Mouse (Mus musculus) MEL (cell line): ENCODE data around the gene Rad51b. TPM values are rescaled to one million over a fixed set of nuclear protein-coding genes. Genes with fewer than 3 reads are reported as not detected.

Experiments used
- DNase-seq: peaks from one replicate; pipeline ENCODE4 v3.0.0; 2011; ENCODE audit warnings: low read depth, low spot score
- H3K27ac ChIP-seq: 2 replicates; pipeline ENCODE4 v1.5.1; 2012; ENCODE audit warnings: low read depth, mild to moderate bottlenecking, control low read depth, low read length, moderate library complexity; ENCODE audit not compliant: control insufficient read depth
- H3K27me3 ChIP-seq, 2 experiments: fragments of 150-350 bp in 1 of 2; sonication (generic) in 1 of 2; 2 replicates each; pipeline ENCODE4 v1.6.1; 2012; ENCODE audit warnings: low read length in 2 of 2, mild to moderate bottlenecking in 2 of 2, improper control_type of control experiment in 1 of 2, moderate library complexity in 1 of 2; ENCODE audit not compliant: insufficient read depth in 2 of 2, control insufficient read depth in 1 of 2
- H3K36me3 ChIP-seq, 2 experiments: 2 replicates each; pipeline ENCODE4 v1.6.1; 2012 to 2014; ENCODE audit warnings: low read length in 2 of 2, improper control_type of control experiment in 1 of 2, inconsistent platforms in 1 of 2, mild to moderate bottlenecking in 1 of 2; ENCODE audit not compliant: insufficient read depth in 2 of 2, control insufficient read depth in 1 of 2
- H3K4me1 ChIP-seq, 2 experiments: fragments of 150-350 bp in 1 of 2; sonication (generic) in 1 of 2; 2 replicates each; pipeline ENCODE4 v1.6.1; 2012; ENCODE audit warnings: low read length in 2 of 2, improper control_type of control experiment in 1 of 2, mild to moderate bottlenecking in 1 of 2; ENCODE audit not compliant: insufficient read depth in 2 of 2, control insufficient read depth in 1 of 2
- H3K4me3 ChIP-seq, 2 experiments: fragments of 150-350 bp in 1 of 2; sonication (generic) in 1 of 2; 2 replicates each; pipeline ENCODE4 v1.5.1; 2012; ENCODE audit warnings: low read depth in 2 of 2, low read length in 2 of 2, mild to moderate bottlenecking in 2 of 2, moderate library complexity in 2 of 2, control low read depth in 1 of 2, improper control_type of control experiment in 1 of 2; ENCODE audit not compliant: control insufficient read depth in 1 of 2, insufficient read depth in 1 of 2
- H3K79me2 ChIP-seq: 2 replicates; pipeline ENCODE4 v1.6.1; 2012; ENCODE audit warnings: mild to moderate bottlenecking, low read length, moderate library complexity; ENCODE audit not compliant: control insufficient read depth, poor library complexity, insufficient read depth
- H3K9ac ChIP-seq: 2 replicates; pipeline ENCODE4 v1.6.1; 2012; ENCODE audit warnings: low read depth, mild to moderate bottlenecking, control low read depth, low read length, moderate library complexity; ENCODE audit not compliant: control insufficient read depth, poor library complexity, severe bottlenecking
- H3K9me3 ChIP-seq: fragments of 150-350 bp; sonication (generic); replicated peaks from 2 replicates; pipeline ENCODE4 v1.6.1; 2012; ENCODE audit warnings: mild to moderate bottlenecking, low read length, improper control_type of control experiment, moderate library complexity; ENCODE audit not compliant: insufficient read depth
- CTCF ChIP-seq, 3 experiments: IDR thresholded peaks in 2 of 3; conservative IDR thresholded peaks in 1 of 3; 2 replicates each; pipeline ENCODE4 v1.5.1; 2011 to 2012; ENCODE audit warnings: low read length in 3 of 3, low read depth in 2 of 3, mild to moderate bottlenecking in 2 of 3, improper control_type of control experiment in 1 of 3, inconsistent platforms in 1 of 3, mixed read lengths in 1 of 3, moderate library complexity in 1 of 3; ENCODE audit not compliant: control insufficient read depth in 1 of 3, insufficient read depth in 1 of 3, poor library complexity in 1 of 3, severe bottlenecking in 1 of 3
- E2F4 ChIP-seq: IDR thresholded peaks from 2 replicates; pipeline ENCODE4 v1.6.1; 2011; ENCODE audit warnings: low read depth, low read length, improper control_type of control experiment, borderline replicate concordance
- EP300 ChIP-seq, 2 experiments: IDR thresholded peaks; 2 replicates each; pipeline ENCODE4 v1.6.1; 2011; ENCODE audit warnings: improper control_type of control experiment in 2 of 2, low read length in 2 of 2, low read depth in 1 of 2, mild to moderate bottlenecking in 1 of 2
- ETS1 ChIP-seq: IDR thresholded peaks from 2 replicates; pipeline ENCODE4 v1.6.1; 2012; ENCODE audit warnings: low read depth, mild to moderate bottlenecking, inconsistent platforms, low read length, improper control_type of control experiment, moderate library complexity
- GATA1 ChIP-seq: IDR thresholded peaks from 2 replicates; pipeline ENCODE4 v1.6.1; 2011; ENCODE audit warnings: low read depth, low read length, improper control_type of control experiment
- HCFC1 ChIP-seq: IDR thresholded peaks from 2 replicates; pipeline ENCODE4 v1.6.1; 2012; ENCODE audit warnings: low read depth, mild to moderate bottlenecking, inconsistent platforms, low read length, improper control_type of control experiment, moderate library complexity
- KAT2A ChIP-seq: conservative IDR thresholded peaks from 2 replicates; pipeline ENCODE4 v1.6.1; 2012; ENCODE audit warnings: low read depth, low read length, improper control_type of control experiment, inconsistent platforms
- MAX ChIP-seq: IDR thresholded peaks from 2 replicates; pipeline ENCODE4 v1.6.1; 2011; ENCODE audit warnings: low read length, improper control_type of control experiment
- MYB ChIP-seq: IDR thresholded peaks from 2 replicates; pipeline ENCODE4 v1.6.1; 2011; ENCODE audit warnings: mild to moderate bottlenecking, low read depth, low read length, improper control_type of control experiment
- POLR2A ChIP-seq, 2 experiments: IDR thresholded peaks; 2 replicates each; pipeline ENCODE4 v1.6.1; 2011 to 2012; ENCODE audit warnings: low read length in 2 of 2, mild to moderate bottlenecking in 2 of 2, control low read depth in 1 of 2, improper control_type of control experiment in 1 of 2, low read depth in 1 of 2, moderate library complexity in 1 of 2; ENCODE audit not compliant: control insufficient read depth in 1 of 2, insufficient read depth in 1 of 2, poor library complexity in 1 of 2
- POLR2AphosphoS5 ChIP-seq: IDR thresholded peaks from 2 replicates; pipeline ENCODE4 v1.6.1; 2012; ENCODE audit warnings: low read depth, borderline replicate concordance, mild to moderate bottlenecking, inconsistent platforms, low read length, moderate library complexity, mixed read lengths
- RCOR1 ChIP-seq: IDR thresholded peaks from 2 replicates; pipeline ENCODE4 v1.6.1; 2012; ENCODE audit warnings: low read depth, mild to moderate bottlenecking, inconsistent platforms, low read length, improper control_type of control experiment
- SIN3A ChIP-seq: IDR thresholded peaks from 2 replicates; pipeline ENCODE4 v1.6.1; 2012; ENCODE audit warnings: low read length, improper control_type of control experiment, inconsistent platforms
- TCF12 ChIP-seq: IDR thresholded peaks from 2 replicates; pipeline ENCODE4 v1.6.1; 2014; ENCODE audit warnings: low read depth, mild to moderate bottlenecking, inconsistent platforms, low read length, improper control_type of control experiment, moderate library complexity
- USF1 ChIP-seq: IDR thresholded peaks from 2 replicates; pipeline ENCODE4 v1.6.1; 2014; ENCODE audit warnings: low read depth, mild to moderate bottlenecking, inconsistent platforms, low read length, improper control_type of control experiment, moderate library complexity
- USF2 ChIP-seq, 2 experiments: IDR thresholded peaks; 2 replicates each; pipeline ENCODE4 v1.6.1; 2011 to 2012; ENCODE audit warnings: improper control_type of control experiment in 2 of 2, low read length in 2 of 2, borderline replicate concordance in 1 of 2, inconsistent platforms in 1 of 2, low read depth in 1 of 2, mild to moderate bottlenecking in 1 of 2; ENCODE audit not compliant: insufficient read depth in 1 of 2
- ZKSCAN1 ChIP-seq: IDR thresholded peaks from 2 replicates; pipeline ENCODE4 v1.6.1; 2012; ENCODE audit warnings: low read depth, mild to moderate bottlenecking, inconsistent platforms, low read length, improper control_type of control experiment, moderate library complexity
- ZNF384 ChIP-seq: IDR thresholded peaks from 2 replicates; pipeline ENCODE4 v1.6.1; 2012; ENCODE audit warnings: low read depth, mild to moderate bottlenecking, inconsistent platforms, low read length, improper control_type of control experiment
- polyA plus RNA-seq, 2 experiments: library from polyadenylated mRNA; stranded (reverse) in 1 of 2; unstranded in 1 of 2; fragments of >175 nt in 1 of 2; fragments of >200 nt in 1 of 2; gene quantifications; 2 replicates each; pipeline versions ENCODE4 v1.2.1 to v1.2.4; 2012; ENCODE audit warnings: low replicate concordance in 2 of 2, low read depth in 1 of 2; ENCODE audit not compliant: insufficient read length in 2 of 2, insufficient read depth in 1 of 2, missing spikeins in 1 of 2
- total RNA-seq: library from RNA; depleted of rRNA; stranded (reverse); fragments of 300-350 nt; gene quantifications from 2 replicates; pipeline ENCODE4 v1.2.3, GENCODE M21; 2012

Gene Rad51b
- total and polyA plus RNA-seq, 3 experiments, result 3.6 to 5.7 TPM; not detected in 1

DNA sequence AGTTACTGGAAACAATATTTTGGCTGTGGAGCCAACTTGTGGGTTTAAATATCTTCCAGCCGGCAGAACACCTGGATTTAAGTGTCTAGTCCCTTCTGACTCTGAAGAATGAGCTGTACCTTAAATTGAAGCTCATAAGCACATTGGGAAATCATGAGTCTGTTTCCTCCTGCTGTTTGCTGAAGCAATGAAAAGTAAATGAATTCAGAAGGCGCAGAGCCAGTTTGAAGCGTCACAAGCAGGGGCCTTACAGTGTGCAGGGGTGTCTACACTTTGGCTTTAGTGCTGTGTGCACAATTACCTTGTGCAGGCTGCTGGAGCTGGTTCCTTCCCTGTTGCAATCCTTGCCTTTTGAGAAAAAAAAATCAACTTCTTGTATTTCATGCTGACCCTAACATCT, 305.6 kb downstream of the Rad51b start:
- TF ChIP-seq USF2 (IDR thresholded peaks at IDR 0.05; ENCODE audit: borderline replicate concordance in 1 of 2, insufficient read depth in 1 of 2, low read depth in 1 of 2, low read length in 2 of 2) (no peak), POLR2A (IDR thresholded peaks at IDR 0.05; ENCODE audit: control insufficient read depth in 1 of 2, insufficient read depth in 1 of 2, low read depth in 1 of 2, low read length in 2 of 2, poor library complexity in 1 of 2) (no peak), POLR2AphosphoS5 (no peak), E2F4 (no peak), HCFC1 (no peak), ZNF384 (no peak)
- no peak for DNase-seq
- Histone ChIP-seq H3K27me3 (no peaks in the 10 kb centered on the region), H3K9ac (no peak overlapping the region), H3K4me1 (peaks cover 2 to 13% of the 10 kb centered on the region in 2 experiments; a peak in 3 of 4 replicates), H3K4me3 (no peak overlapping the region), H3K9me3 (no peaks in the 10 kb centered on the region), H3K79me2 (no peaks in the 10 kb centered on the region), H3K36me3 (peaks cover 0 to 7% of the 10 kb centered on the region in 2 experiments; a peak in 2 of 4 replicates), H3K27ac (no peak overlapping the region)

DNA sequence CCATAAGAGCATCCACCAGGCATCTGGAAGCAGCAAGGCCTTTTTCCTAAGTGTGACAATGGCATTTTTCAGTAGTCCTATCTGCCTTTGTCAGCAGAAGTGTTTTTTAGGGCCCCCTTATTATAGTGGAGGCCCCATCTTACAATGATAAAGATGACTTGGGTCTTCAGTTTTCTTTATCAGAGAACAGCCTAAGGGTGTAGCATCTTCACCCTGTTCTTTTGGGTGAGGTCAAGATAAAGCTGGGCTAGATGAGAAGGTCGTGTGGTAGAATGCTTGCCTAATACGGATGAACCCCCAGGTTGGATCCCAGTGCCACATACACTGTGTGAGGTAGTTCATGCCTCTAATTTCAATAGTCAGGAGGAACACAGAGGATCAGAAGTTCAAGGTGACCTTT, 307.8 kb downstream of the Rad51b start:
- no peaks in the 10 kb centered on the region for H3K9me3 ChIP-seq
- H3K36me3 ChIP-seq, result peaks cover 0 to 7% of the 10 kb centered on the region in 2 experiments; a peak in 2 of 4 replicates
- H3K79me2 ChIP-seq, result no peaks in the 10 kb centered on the region
- peak overlapping the region; percentile 54 for H3K27ac ChIP-seq
- no peak overlapping the region for H3K4me3 ChIP-seq
- DNase-seq, result peak; percentile 18
- H3K27me3 ChIP-seq, result no peaks in the 10 kb centered on the region
- TF ChIP-seq EP300 (IDR thresholded peaks at IDR 0.05; ENCODE audit: low read depth in 1 of 2, low read length in 2 of 2) (peak; percentile 63 to 75), TCF12 (peak; percentile 38; the same call in 1 of the 2 replicates), GATA1 (0 out of 2 replicates have a peak, but pooled peaks have one; percentile 30), ETS1 (0 out of 2 replicates have a peak, but pooled peaks have one; percentile 32), MYB (no peak), E2F4 (no peak), RCOR1 (0 out of 2 replicates have a peak, but pooled peaks have one; percentile 21), USF1 (no peak), SIN3A (0 out of 2 replicates have a peak, but pooled peaks have one; percentile 27)
- H3K9ac ChIP-seq, result no peak overlapping the region
- peaks cover 2 to 13% of the 10 kb centered on the region in 2 experiments; a peak in 3 of 4 replicates for H3K4me1 ChIP-seq

DNA sequence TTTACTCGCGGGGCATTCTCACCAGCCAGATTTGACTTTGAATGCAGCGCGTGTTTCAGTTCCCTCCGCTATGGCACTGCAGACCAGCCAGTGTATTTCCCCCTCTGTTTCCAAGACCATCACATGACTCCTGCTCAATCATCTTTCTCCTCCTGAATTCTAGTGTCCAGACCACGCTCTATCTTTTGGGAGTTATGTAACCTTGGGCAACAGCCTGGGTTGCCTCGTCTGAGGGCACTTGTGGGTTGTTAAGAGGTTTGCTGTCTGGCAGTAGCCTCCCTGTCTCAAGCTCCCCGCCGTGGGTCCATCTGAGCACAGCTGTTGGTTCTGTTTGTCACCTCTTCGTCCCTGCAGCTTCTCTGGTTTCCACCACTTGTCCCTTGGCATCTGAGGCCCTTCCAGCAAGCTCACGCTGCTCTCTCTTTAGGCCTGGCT, 309.1 kb downstream of the Rad51b start:
- H3K27ac ChIP-seq, result no peak overlapping the region
- TF ChIP-seq USF1, result no peak
- no peak for TF ChIP-seq ZKSCAN1
- TF ChIP-seq CTCF (IDR thresholded peaks at IDR 0.05 in 2 of 3, conservative IDR thresholded peaks at IDR 0.05 in 1 of 3; ENCODE audit: control insufficient read depth in 1 of 3, insufficient read depth in 1 of 3, low read depth in 2 of 3, low read length in 3 of 3, poor library complexity in 1 of 3, severe bottlenecking in 1 of 3), result no peak
- no peak for TF ChIP-seq TCF12
- TF ChIP-seq KAT2A, result no peak
- no peak for TF ChIP-seq MAX
- DNase-seq, result no peak
- H3K79me2 ChIP-seq, result no peaks in the 10 kb centered on the region
- no peaks in the 10 kb centered on the region for H3K27me3 ChIP-seq
- H3K9me3 ChIP-seq, result no peaks in the 10 kb centered on the region
- H3K4me3 ChIP-seq, result no peak overlapping the region
- peaks cover 6 to 16% of the 10 kb centered on the region in 2 experiments; a peak in 3 of 4 replicates for H3K4me1 ChIP-seq
- no peak overlapping the region for H3K9ac ChIP-seq
- H3K36me3 ChIP-seq, result peaks cover 0 to 13% of the 10 kb centered on the region in 2 experiments; a peak in 2 of 4 replicates
